Mouse (Mus musculus) left cerebral cortex, adult 8-10 months (tissue): Measurements from ENCODE around the gene Olfr1359. TPM values are rescaled to one million over a fixed set of nuclear protein-coding genes. Genes with fewer than 3 reads are reported as not detected.
"Not testable (repeated sequence)": the region's sequence is repeated elsewhere in the genome, so short reads cannot be mapped to it uniquely, and the experiment has no call there.

Experiments used
- DNase-seq, 2 experiments: peaks; one replicate each; pipeline ENCODE4 v3.0.0; 2022; ENCODE audit warnings: low spot score in 2 of 2
- total RNA-seq, 4 experiments: library from RNA; stranded (reverse); gene quantifications; 2 replicates each; pipeline ENCODE4 v1.2.4; 2022

The Olfr1359 gene
- total RNA-seq, 4 experiments from 2014 or later: not detected

- DNase-seq: no peak
These were observed 25.3 kb downstream of the Olfr1359 start for GRCm38 (mm10) chr13:21722993-21723836.

- DNase-seq: no peak
These were observed 30.1 kb downstream of the Olfr1359 start for GRCm38 (mm10) chr13:21727948-21728572.

DNA sequence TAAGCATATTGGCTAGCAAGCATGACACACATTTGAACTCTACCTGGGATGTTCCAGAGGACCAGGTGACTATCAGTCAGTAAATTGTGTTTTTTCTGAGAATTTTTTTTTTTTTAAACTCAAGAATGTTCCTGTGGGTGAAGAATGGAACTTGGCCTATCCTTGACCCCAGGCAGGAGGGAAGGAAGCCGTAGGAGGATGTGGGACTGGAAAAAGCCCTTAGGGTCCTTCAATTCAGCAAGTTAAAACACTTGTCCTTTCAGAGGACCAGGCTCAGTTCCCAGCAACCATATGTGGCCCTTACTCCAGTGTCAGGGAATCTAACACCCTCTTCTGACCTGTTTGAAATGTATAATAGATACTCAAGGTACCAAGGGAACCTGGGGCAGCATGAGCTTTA, 31.6 kb downstream of the Olfr1359 start:
- no peak for DNase-seq

GRCm38 (mm10) chr13:21733466-21733865, 35.6 kb downstream of the Olfr1359 start:
- DNase-seq: no peak

GRCm38 (mm10) chr13:21734010-21734905, 36.3 kb downstream of the Olfr1359 start:
- DNase-seq: peak in 1 of 2 experiments; percentile 55

DNA sequence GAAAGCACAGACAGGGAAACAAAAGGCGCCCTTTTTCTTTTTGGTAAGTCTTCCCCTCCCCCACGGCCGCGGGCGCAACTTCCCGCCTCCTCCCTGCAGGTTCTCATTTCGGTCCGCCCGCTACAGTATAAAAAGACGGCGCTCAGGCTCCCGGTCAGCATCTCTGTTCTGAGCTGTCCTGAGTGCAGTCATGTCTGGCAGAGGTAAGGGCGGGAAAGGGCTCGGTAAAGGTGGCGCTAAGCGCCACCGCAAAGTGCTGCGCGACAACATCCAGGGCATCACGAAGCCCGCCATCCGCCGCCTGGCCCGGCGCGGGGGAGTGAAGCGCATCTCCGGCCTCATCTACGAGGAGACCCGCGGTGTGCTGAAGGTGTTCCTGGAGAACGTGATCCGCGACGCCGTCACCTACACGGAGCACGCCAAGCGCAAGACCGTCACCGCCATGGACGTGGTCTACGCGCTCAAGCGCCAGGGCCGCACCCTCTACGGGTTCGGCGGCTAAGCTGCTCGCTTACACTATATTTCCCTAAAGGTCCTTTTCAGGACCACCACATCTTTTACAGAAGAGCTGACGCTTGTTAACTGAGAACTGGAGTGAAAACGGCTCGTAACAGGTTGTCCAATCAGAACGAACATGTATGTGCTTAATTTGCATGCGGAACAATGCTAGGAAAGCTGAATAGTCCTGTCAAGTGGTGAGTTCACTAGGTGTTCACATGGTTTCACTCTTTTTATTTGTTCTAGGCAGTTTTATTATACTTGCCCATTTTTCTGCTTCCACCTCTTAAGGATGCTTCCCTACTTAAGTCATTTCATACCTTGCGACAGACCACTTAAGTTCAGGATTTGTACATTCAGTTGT, 37.2 kb downstream of the Olfr1359 start, which contains the start of gene Hist1h4j:
Gene Hist1h4j, plus strand, starts transcription at position 159 of the 862 bp plus-strand sequence.
- peak; percentile 59 to 69 for DNase-seq

DNA sequence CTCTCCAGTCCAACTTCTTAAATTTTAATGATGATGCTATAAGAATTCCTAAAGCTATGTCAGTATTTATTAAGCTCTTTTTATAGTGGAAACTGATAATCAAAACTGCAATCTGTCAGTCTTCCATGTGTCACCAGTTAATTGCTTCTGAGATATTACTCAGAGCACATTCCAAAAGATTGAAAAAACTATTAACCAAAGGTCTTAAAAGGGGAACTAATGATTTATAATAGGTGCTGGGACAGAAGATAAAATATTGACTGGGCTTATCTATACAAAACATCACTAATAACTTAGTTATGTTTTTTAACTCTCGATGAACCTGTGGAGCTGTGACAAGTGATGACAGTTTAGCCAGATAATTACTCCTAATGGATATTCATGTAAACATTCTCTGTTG, 47.1 kb downstream of the Olfr1359 start:
- DNase-seq: no peak

- no peak for DNase-seq
These were observed 51.7 kb downstream of the Olfr1359 start for GRCm38 (mm10) chr13:21749387-21750158.

DNA sequence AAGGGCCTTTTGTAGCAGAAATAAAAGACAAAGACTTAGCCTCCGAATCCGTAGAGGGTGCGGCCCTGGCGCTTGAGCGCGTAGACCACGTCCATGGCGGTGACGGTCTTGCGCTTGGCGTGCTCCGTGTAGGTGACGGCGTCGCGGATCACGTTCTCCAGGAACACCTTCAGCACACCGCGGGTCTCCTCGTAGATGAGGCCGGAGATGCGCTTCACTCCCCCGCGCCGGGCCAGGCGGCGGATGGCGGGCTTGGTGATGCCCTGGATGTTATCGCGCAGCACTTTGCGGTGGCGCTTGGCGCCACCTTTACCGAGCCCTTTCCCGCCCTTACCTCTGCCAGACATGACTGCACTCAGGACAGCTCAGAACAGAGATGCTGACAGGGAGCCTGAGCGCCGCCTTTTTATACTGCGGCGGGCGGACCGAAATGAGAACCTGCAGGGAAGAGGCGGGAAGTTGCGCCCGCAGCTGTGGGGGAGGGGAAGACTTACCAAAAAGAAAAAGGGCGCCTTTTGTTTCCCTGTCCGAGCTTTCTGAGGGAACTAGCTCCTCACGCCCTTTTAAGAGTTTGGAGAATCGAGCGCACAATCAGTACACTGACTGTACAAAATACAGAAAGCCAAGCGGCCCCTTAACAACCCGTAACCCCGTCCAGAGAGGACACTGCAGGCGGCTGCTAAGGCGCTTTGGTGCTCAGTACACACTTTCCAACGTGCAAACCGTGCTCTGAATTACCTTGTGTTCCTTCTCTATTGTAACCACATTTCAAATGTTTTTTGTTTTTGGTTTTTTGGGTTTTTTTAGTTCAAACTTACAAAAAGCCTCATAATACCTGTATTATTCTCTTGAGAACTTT, 52.5 kb downstream of the Olfr1359 start, which contains the start of gene Hist1h4k:
Gene Hist1h4k, minus strand, starts transcription at position 347 of the 859 bp plus-strand sequence.
- peak; percentile 90 to 95 for DNase-seq

DNA sequence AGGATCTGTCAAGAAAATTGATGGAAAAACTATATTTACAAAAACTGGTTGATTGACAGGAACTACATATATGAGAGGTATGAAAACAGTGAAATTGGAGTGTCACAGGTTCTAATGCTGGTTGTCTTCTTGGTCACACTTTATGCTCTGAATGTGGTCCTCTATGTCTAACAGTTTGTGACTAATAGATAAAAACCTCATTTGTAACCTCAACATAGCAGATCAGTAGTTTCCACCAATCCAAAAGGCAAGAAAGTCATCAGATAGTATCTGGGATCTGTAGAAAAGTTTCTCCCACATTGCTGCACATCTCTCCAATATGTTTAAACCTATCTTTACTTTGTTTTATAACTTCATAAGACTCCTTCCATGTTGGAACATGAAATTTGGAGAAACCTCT, 53.5 kb downstream of the Olfr1359 start:
- no peak for DNase-seq

DNA sequence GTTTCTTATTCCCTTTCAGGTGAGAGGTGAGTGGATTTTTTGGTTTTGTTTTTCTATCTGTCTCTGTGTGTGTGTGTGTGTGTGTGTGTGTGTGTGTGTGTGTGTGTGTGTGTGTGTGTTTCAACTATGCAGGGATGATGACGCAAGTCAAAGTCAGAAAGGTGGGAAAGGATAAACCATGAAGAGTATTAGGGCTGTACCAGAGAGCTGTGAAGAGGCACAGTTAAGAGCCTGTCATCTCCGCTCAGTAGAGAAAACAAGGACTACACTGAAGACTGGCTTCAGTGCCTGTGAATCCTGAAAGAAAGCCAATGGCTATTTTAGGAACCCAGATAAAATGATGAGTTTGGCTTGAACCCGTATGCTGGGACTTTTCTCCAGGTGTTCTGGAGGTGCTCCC, 53.9 kb downstream of the Olfr1359 start:
- no peak for DNase-seq

DNA sequence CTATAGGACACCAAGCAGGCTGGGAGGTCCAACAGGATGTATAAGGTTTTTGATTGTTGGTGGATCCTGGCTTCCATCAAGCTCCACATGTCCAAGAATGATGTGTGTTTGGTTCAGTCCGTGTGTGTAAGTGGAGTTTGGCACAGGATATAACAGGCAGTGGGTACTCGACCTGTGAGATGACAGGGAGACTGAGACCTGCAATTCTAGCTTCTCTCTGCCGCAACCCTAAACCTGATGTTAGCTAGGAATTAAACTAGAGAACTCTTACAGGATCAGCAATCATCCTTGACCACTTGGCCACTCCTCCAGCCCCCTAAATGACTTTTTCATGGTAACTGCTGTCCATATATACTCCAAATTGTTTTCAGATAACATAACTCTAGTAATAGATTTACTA, 54.4 kb downstream of the Olfr1359 start:
- no peak for DNase-seq

GRCm38 (mm10) chr13:21753051-21753523, 55.2 kb downstream of the Olfr1359 start:
- DNase-seq: peak in 1 of 2 experiments; percentile 9

DNA sequence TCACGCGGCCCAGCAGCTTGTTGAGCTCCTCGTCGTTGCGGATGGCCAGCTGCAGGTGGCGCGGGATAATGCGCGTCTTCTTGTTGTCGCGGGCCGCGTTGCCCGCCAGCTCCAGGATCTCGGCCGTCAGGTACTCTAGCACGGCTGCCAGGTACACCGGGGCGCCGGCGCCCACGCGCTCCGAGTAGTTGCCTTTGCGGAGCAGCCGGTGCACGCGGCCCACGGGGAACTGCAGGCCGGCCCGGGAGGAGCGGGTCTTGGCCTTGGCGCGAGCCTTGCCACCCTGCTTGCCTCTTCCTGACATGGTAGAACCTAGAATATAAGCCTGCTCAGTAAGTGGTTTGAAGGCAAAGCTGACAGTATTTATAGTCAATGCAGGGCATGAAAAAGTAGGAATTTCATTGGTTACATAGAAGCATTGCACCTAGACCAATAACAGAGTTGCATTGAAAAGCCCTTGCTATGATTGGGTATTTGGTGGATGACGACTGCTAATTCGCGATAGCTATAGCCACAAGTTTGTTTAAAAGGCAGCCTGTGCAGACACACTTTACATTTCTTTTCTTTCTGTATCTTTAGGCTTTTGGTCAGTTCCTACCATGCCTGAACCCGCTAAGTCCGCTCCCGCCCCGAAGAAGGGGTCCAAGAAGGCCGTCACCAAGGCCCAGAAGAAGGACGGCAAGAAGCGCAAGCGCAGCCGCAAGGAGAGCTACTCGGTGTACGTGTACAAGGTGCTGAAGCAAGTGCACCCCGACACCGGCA, 55.8 kb downstream of the Olfr1359 start, which contains the start of the genes Hist1h2ak and Hist1h2bn:
Gene Hist1h2ak, minus strand, starts transcription at position 304 of the 762 bp plus-strand sequence.
Gene Hist1h2bn, plus strand, starts transcription at position 600 of the 762 bp plus-strand sequence.
- peak; percentile 47 to 80 for DNase-seq

- DNase-seq: not testable (repeated sequence)
These were observed 56.5 kb downstream of the Olfr1359 start for GRCm38 (mm10) chr13:21754294-21755001.

- DNase-seq: no peak
These were observed 57.8 kb downstream of the Olfr1359 start for GRCm38 (mm10) chr13:21755707-21756106.
